Mouse (Mus musculus): ENCODE results near the gene Ppp6r2. TPM values are rescaled to one million over a fixed set of nuclear protein-coding genes. Genes with fewer than 3 reads are reported as not detected.
A peak's percentile ranks its signal among the peaks of the same experiment; 100 is the strongest.

Gene Ppp6r2
- polyA plus RNA-seq, 1 experiment from 2014 or later: 26.9 TPM

GRCm38 (mm10) chr15:89184141-89184936 is 27.0 kb upstream of the Ppp6r2 start:
- 63% methylated on average over 5 of the region's 5 CpGs for WGBS
- H3K27me3 ChIP-seq: no peaks in the 10 kb centered on the region
- H3K4me2 ChIP-seq: no peak overlapping the region
- no peak for ATAC-seq (replicated peaks; ENCODE audit: low FRiP score)
- no peak overlapping the region for H3K9ac ChIP-seq
- no peaks in the 10 kb centered on the region for H3K9me3 ChIP-seq (replicated peaks)
- peaks cover 28% of the 10 kb centered on the region for H3K36me3 ChIP-seq
- no peak overlapping the region for H3K27ac ChIP-seq
- H3K4me1 ChIP-seq: peaks cover 29% of the 10 kb centered on the region
- no peak overlapping the region for H3K4me3 ChIP-seq (replicated peaks)

GRCm38 (mm10) chr15:89184937-89185227 is 26.5 kb upstream of the Ppp6r2 start:
- no peak overlapping the region for H3K9ac ChIP-seq
- H3K27ac ChIP-seq: no peak overlapping the region
- WGBS: 84% methylated on average over 5 of the region's 5 CpGs
- peaks cover 25% of the 10 kb centered on the region for H3K4me1 ChIP-seq
- H3K36me3 ChIP-seq: peaks cover 28% of the 10 kb centered on the region
- no peaks in the 10 kb centered on the region for H3K27me3 ChIP-seq
- H3K4me3 ChIP-seq (replicated peaks): no peak overlapping the region
- no peak for ATAC-seq (replicated peaks; ENCODE audit: low FRiP score)
- no peaks in the 10 kb centered on the region for H3K9me3 ChIP-seq (replicated peaks)
- H3K4me2 ChIP-seq: no peak overlapping the region

GRCm38 (mm10) chr15:89195261-89195681 is 16.1 kb upstream of the Ppp6r2 start:
- H3K27me3 ChIP-seq: no peaks in the 10 kb centered on the region
- H3K9ac ChIP-seq: peak overlapping the region; percentile 98
- peaks cover 8% of the 10 kb centered on the region; the same call in 1 of the 2 replicates for H3K36me3 ChIP-seq
- H3K4me3 ChIP-seq (replicated peaks): peak overlapping the region; percentile 91
- peaks cover 17% of the 10 kb centered on the region for H3K4me1 ChIP-seq
- peak overlapping the region; percentile 68 for H3K4me2 ChIP-seq
- ATAC-seq (replicated peaks; ENCODE audit: low FRiP score): peak; percentile 7; the same call in 1 of the 2 replicates
- WGBS: 53% methylated on average over 6 of the region's 6 CpGs
- H3K9me3 ChIP-seq (replicated peaks): no peaks in the 10 kb centered on the region
- H3K27ac ChIP-seq: peak overlapping the region; percentile 99

GRCm38 (mm10) chr15:89195690-89196312 is 15.6 kb upstream of the Ppp6r2 start:
- Histone ChIP-seq H3K4me1 (peaks cover 17% of the 10 kb centered on the region), H3K36me3 (peaks cover 3% of the 10 kb centered on the region; the same call in 1 of the 2 replicates), H3K4me3 (replicated peaks) (peak overlapping the region; percentile 91), H3K9me3 (replicated peaks) (no peaks in the 10 kb centered on the region), H3K9ac (peak overlapping the region; percentile 98), H3K27ac (peak overlapping the region; percentile 99), H3K27me3 (no peaks in the 10 kb centered on the region), H3K4me2 (peak overlapping the region; percentile 68)
- WGBS: under 1% methylated on average over 25 of the region's 25 CpGs
- ATAC-seq (replicated peaks; ENCODE audit: low FRiP score): peak; percentile 96

- H3K4me2 ChIP-seq: peak within 1 kb of the TSS; percentile 68
- H3K9ac ChIP-seq: peak within 1 kb of the TSS; percentile 98
- WGBS: under 1% methylated on average over 38 of the region's 38 CpGs
- no peaks in the 10 kb centered on the region for H3K36me3 ChIP-seq
- H3K9me3 ChIP-seq (replicated peaks): no peaks in the 10 kb centered on the region
- H3K4me3 ChIP-seq (replicated peaks): peak within 1 kb of the TSS; percentile 91
- H3K27ac ChIP-seq: peak within 1 kb of the TSS; percentile 99
- no peaks in the 10 kb centered on the region for H3K27me3 ChIP-seq
- H3K4me1 ChIP-seq: peaks cover 17% of the 10 kb centered on the region
- ATAC-seq (replicated peaks; ENCODE audit: low FRiP score): peak; percentile 99
These were observed 15.0 kb upstream of the Ppp6r2 start, which contains the start of gene Dennd6b for GRCm38 (mm10) chr15:89196313-89196706. Gene Dennd6b, minus strand, starts transcription at chr15:89196496.

- Histone ChIP-seq H3K4me3 (replicated peaks) (peak overlapping the region; percentile 91), H3K4me2 (peak overlapping the region; percentile 68), H3K4me1 (peaks cover 17% of the 10 kb centered on the region), H3K9me3 (replicated peaks) (no peaks in the 10 kb centered on the region), H3K27ac (peak overlapping the region; percentile 99; the same call in 1 of the 2 replicates), H3K9ac (no peak overlapping the region; the same call in 1 of the 2 replicates), H3K27me3 (no peaks in the 10 kb centered on the region), H3K36me3 (no peaks in the 10 kb centered on the region)
- WGBS: 73% methylated on average over 15 of the region's 15 CpGs
- ATAC-seq (replicated peaks; ENCODE audit: low FRiP score): no peak
These were observed 14.3 kb upstream of the Ppp6r2 start for GRCm38 (mm10) chr15:89197056-89197455.

GRCm38 (mm10) chr15:89207457-89207856 is 3.9 kb upstream of the Ppp6r2 start:
- no peaks in the 10 kb centered on the region for H3K36me3 ChIP-seq
- H3K9ac ChIP-seq: no peak overlapping the region
- no peak overlapping the region for H3K4me2 ChIP-seq
- 86% methylated on average over 4 of the region's 4 CpGs for WGBS
- ATAC-seq (replicated peaks; ENCODE audit: low FRiP score): no peak
- peaks cover 14% of the 10 kb centered on the region for H3K4me1 ChIP-seq
- H3K27me3 ChIP-seq: no peaks in the 10 kb centered on the region
- peaks cover 5% of the 10 kb centered on the region; the same call in 1 of the 2 replicates for H3K9me3 ChIP-seq (replicated peaks)
- no peak overlapping the region for H3K4me3 ChIP-seq (replicated peaks)
- H3K27ac ChIP-seq: no peak overlapping the region

GRCm38 (mm10) chr15:89209886-89210761 is 1.2 kb upstream of the Ppp6r2 start:
- ATAC-seq (replicated peaks; ENCODE audit: low FRiP score): peak; percentile 24; the same call in 1 of the 2 replicates
- Histone ChIP-seq H3K4me3 (replicated peaks) (peak overlapping the region; percentile 92), H3K36me3 (no peaks in the 10 kb centered on the region), H3K27me3 (no peaks in the 10 kb centered on the region), H3K9me3 (replicated peaks) (no peaks in the 10 kb centered on the region), H3K9ac (peak overlapping the region; percentile 35; the same call in 1 of the 2 replicates), H3K4me1 (peaks cover 20% of the 10 kb centered on the region), H3K4me2 (peak overlapping the region; percentile 63), H3K27ac (peak overlapping the region; percentile 93)
- WGBS: 15% methylated on average over 22 of the region's 22 CpGs

- Histone ChIP-seq H3K9me3 (replicated peaks) (peaks cover 3% of the 10 kb centered on the region; the same call in 1 of the 2 replicates), H3K27ac (peak overlapping the region; percentile 93), H3K4me3 (replicated peaks) (peak overlapping the region; percentile 92), H3K4me2 (peak overlapping the region; percentile 67), H3K36me3 (peaks cover 16% of the 10 kb centered on the region), H3K27me3 (no peaks in the 10 kb centered on the region), H3K4me1 (peaks cover 20% of the 10 kb centered on the region), H3K9ac (peak overlapping the region; percentile 95)
- peak; percentile 29 for ATAC-seq (replicated peaks; ENCODE audit: low FRiP score)
- 1% methylated on average over 35 of the region's 35 CpGs for WGBS
These were observed 536 bp downstream of the Ppp6r2 start for GRCm38 (mm10) chr15:89211716-89212461.

- no peak overlapping the region for H3K27ac ChIP-seq
- peak overlapping the region; percentile 92 for H3K4me3 ChIP-seq (replicated peaks)
- H3K9me3 ChIP-seq (replicated peaks): peaks cover 3% of the 10 kb centered on the region; the same call in 1 of the 2 replicates
- no peak for ATAC-seq (replicated peaks; ENCODE audit: low FRiP score)
- peaks cover 20% of the 10 kb centered on the region for H3K4me1 ChIP-seq
- no peaks in the 10 kb centered on the region for H3K27me3 ChIP-seq
- peak overlapping the region; percentile 95; the same call in 1 of the 2 replicates for H3K9ac ChIP-seq
- 63% methylated on average over 6 of the region's 6 CpGs for WGBS
- H3K36me3 ChIP-seq: peaks cover 17% of the 10 kb centered on the region
- H3K4me2 ChIP-seq: peak overlapping the region; percentile 67
These were observed 1.1 kb downstream of the Ppp6r2 start for GRCm38 (mm10) chr15:89212495-89212894.

GRCm38 (mm10) chr15:89213517-89213916 is 2.2 kb downstream of the Ppp6r2 start:
- WGBS: 83% methylated on average over 3 of the region's 3 CpGs
- no peak overlapping the region for H3K4me2 ChIP-seq

More at GRCm38 (mm10) chr15:89213517-89213916, 2.2 kb downstream of the Ppp6r2 start:
- Histone ChIP-seq H3K27me3 (no peaks in the 10 kb centered on the region), H3K4me3 (replicated peaks) (no peak overlapping the region), H3K27ac (no peak overlapping the region), H3K4me1 (peaks cover 20% of the 10 kb centered on the region), H3K9me3 (replicated peaks) (peaks cover 3% of the 10 kb centered on the region; the same call in 1 of the 2 replicates), H3K36me3 (peaks cover 17% of the 10 kb centered on the region), H3K9ac (no peak overlapping the region)
- no peak for ATAC-seq (replicated peaks; ENCODE audit: low FRiP score)
